Mouse (Mus musculus): ENCODE results near the gene Foxa2.

GRCm38 (mm10) chr2:147998206-147998966 lies 48.4 kb downstream of the Foxa2 start:
- TF ChIP-seq CTCF (conservative IDR thresholded peaks at IDR 0.05; ENCODE audit: insufficient read depth, insufficient read length, low read depth, low read length) (no peak), POLR2A (IDR thresholded peaks at IDR 0.05; ENCODE audit: low read depth, low read length) (no peak)

Measured in kidney, adult 2 months (tissue).